Mouse (Mus musculus): Measurements from ENCODE around the gene Adh1. TPM values are rescaled to one million over a fixed set of nuclear protein-coding genes. Genes with fewer than 3 reads are reported as not detected.

The Adh1 gene
- polyA plus RNA-seq, 1 experiment = 0.11 TPM

DNA sequence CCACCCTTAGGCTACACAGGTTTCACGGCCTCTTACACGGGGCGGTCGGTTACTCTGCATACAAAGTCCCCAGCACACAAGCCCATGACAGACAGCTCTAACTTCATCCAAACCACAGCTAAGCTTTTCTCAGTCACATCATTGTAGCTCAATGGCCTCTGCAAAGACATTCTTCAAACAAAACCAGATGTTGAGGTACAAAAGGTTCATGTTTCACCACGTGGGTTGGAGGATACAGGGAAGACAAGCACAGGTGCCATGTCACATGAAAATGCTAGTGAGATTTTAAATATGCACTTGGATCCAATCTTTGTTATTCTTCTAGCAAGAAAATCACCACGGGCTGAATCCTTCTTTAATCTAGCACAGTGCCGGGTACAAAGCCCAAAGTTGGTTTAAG is 35.5 kb upstream of the Adh1 start:
- H3K4me3 ChIP-seq (replicated peaks) = no peak overlapping the region
- no peak for TF ChIP-seq GATA1 (IDR thresholded peaks at IDR 0.05; ENCODE audit: borderline replicate concordance, low read length)
- no peak for TF ChIP-seq FLI1 (IDR thresholded peaks at IDR 0.05; ENCODE audit: low read length)
- peaks cover 14% of the 10 kb centered on the region for H3K27me3 ChIP-seq (replicated peaks)
- H3K9me3 ChIP-seq = no peaks in the 10 kb centered on the region
- H3K36me3 ChIP-seq (replicated peaks; ENCODE audit: low read length) = no peaks in the 10 kb centered on the region
- no peaks in the 10 kb centered on the region; the same call in 1 of the 2 replicates for H3K4me1 ChIP-seq

DNA sequence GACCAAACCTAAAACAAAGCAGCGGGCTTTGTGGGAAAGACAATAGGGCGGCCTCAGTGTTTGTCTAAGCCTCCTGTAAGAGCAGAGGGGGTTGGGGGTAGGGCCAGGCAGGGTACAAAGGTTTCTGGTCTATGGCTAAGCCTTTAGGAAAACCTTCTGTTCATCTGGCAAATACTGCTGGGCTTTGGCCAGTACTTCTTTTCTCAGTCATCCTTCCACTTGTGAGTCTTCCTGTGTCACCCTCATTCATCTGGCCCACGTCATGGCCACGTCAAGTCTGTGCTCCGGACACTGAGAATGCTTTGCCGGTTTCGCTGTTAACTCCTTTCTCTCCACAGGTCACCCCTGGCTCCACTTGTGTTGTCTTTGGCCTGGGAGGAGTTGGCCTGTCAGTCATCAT is 34.9 kb upstream of the Adh1 start:
- TF ChIP-seq FLI1 (IDR thresholded peaks at IDR 0.05; ENCODE audit: low read length) (no peak), GATA1 (IDR thresholded peaks at IDR 0.05; ENCODE audit: borderline replicate concordance, low read length) (no peak)
- Histone ChIP-seq H3K4me1 (peaks cover 3% of the 10 kb centered on the region), H3K27me3 (replicated peaks) (peaks cover 14% of the 10 kb centered on the region), H3K4me3 (replicated peaks) (no peak overlapping the region), H3K36me3 (replicated peaks; ENCODE audit: low read length) (no peaks in the 10 kb centered on the region), H3K9me3 (no peaks in the 10 kb centered on the region)

DNA sequence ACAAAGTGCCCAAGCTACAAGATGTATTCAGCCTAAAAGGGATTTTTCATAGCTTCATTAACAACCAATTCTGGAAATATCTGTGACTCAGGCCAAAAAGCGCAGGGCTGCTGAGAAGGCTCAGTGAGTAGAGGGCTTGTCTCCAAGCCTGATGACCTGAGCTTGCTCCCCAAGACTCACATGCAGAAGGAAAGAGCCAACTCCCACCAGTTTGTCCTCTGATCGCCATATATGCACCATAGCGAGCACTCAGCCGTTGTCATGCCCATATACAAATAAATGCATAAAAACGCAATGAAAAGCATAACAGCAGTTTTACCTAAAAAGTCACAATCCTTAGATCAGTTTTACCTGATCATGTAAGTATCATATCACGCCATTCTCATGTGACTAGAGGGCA is 34.3 kb upstream of the Adh1 start:
- Histone ChIP-seq H3K4me3 (replicated peaks) (no peak overlapping the region), H3K36me3 (replicated peaks; ENCODE audit: low read length) (no peaks in the 10 kb centered on the region), H3K9me3 (no peaks in the 10 kb centered on the region), H3K4me1 (peaks cover 3% of the 10 kb centered on the region), H3K27me3 (replicated peaks) (peaks cover 12% of the 10 kb centered on the region)
- no peak for TF ChIP-seq GATA1 (IDR thresholded peaks at IDR 0.05; ENCODE audit: borderline replicate concordance, low read length)
- TF ChIP-seq FLI1 (IDR thresholded peaks at IDR 0.05; ENCODE audit: low read length) = no peak

DNA sequence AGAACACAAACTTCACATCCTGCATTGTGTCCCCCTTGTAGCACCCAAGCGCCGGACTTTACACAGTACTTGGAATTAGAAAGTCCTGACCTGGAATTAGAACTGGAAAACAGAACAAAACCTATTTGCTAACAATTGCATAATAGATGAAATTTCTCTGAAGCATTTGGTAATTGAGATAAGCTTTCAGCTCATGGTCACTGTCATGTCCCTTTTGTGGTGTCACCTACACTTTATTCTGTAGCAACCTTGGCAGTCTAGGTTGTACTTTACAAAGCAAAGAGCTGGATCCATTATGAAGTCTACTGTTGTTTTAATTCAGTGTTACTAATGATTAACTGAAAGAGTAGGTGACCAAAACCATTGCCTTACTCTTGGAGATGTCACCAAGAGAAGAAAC is 33.7 kb upstream of the Adh1 start:
- Histone ChIP-seq H3K27me3 (replicated peaks) (peaks cover 12% of the 10 kb centered on the region), H3K4me3 (replicated peaks) (no peak overlapping the region), H3K9me3 (no peaks in the 10 kb centered on the region), H3K4me1 (peaks cover 3% of the 10 kb centered on the region), H3K36me3 (replicated peaks; ENCODE audit: low read length) (no peaks in the 10 kb centered on the region)
- TF ChIP-seq GATA1 (IDR thresholded peaks at IDR 0.05; ENCODE audit: borderline replicate concordance, low read length) (no peak), FLI1 (IDR thresholded peaks at IDR 0.05; ENCODE audit: low read length) (no peak)

DNA sequence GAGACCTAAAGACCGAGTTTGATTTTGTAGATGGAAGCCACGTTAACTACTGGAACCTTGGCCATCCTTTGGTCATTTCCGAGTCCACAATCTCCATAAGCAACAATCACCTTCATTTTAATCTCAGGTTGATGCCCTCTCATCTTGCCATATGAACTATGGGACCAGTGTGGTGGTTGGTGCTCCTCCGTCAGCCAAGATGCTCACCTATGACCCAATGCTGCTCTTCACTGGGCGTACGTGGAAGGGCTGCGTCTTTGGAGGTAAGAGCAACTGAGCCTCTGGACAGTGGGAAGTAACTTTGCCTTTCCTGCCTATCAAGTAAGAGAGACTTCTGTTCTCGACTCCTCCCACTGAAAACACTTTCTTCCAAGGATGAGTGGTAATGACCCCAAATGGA is 33.0 kb upstream of the Adh1 start:
- H3K4me3 ChIP-seq (replicated peaks) = no peak overlapping the region
- TF ChIP-seq FLI1 (IDR thresholded peaks at IDR 0.05; ENCODE audit: low read length) = no peak
- TF ChIP-seq GATA1 (IDR thresholded peaks at IDR 0.05; ENCODE audit: borderline replicate concordance, low read length) = no peak
- H3K36me3 ChIP-seq (replicated peaks; ENCODE audit: low read length) = no peaks in the 10 kb centered on the region
- peaks cover 12% of the 10 kb centered on the region for H3K27me3 ChIP-seq (replicated peaks)
- peaks cover 3% of the 10 kb centered on the region for H3K4me1 ChIP-seq
- no peaks in the 10 kb centered on the region for H3K9me3 ChIP-seq

DNA sequence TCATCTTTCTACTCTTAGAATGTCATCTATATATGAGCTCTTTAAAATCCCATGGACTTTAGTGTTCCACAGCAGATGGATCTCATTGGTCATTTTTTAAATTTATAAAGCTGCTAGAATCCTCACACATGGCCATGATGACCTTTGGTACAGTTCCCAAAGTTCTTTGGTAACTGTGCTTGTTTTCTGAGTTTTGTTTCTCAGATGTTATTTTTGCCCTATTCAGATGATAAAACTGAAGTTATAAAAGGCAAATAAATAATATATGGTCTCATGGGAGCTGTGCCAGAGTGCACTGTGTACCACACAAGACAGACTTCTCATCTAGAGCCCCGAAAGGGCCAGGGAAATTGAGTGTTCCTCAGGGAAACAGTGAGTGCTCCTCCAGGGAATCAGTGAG is 31.3 kb upstream of the Adh1 start:
- Histone ChIP-seq H3K4me1 (peaks cover 3% of the 10 kb centered on the region), H3K9me3 (no peaks in the 10 kb centered on the region), H3K36me3 (replicated peaks; ENCODE audit: low read length) (no peaks in the 10 kb centered on the region), H3K4me3 (replicated peaks) (no peak overlapping the region), H3K27me3 (replicated peaks) (peaks cover 10% of the 10 kb centered on the region)
- TF ChIP-seq GATA1 (IDR thresholded peaks at IDR 0.05; ENCODE audit: borderline replicate concordance, low read length) (no peak), FLI1 (IDR thresholded peaks at IDR 0.05; ENCODE audit: low read length) (no peak)

DNA sequence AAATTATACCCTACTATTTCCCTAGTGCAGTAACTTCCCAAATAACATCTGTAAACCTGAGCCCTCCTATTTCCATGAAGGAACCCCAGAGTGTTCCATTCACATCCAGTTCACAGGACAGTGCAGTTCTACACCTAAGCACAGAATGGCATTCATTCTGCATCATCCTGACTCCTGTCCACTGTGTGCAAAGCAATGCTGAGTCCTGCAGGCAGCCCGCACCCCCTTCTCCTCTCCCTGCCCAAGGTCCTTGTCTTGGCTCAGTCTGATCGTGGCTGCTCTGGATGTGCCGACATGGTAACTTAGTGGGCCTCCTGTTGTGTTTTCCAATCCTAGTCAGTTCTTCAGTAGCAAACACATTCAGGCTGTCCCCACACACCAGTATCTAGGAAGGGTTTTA is 30.5 kb upstream of the Adh1 start:
- Histone ChIP-seq H3K4me1 (peaks cover 3% of the 10 kb centered on the region), H3K36me3 (replicated peaks; ENCODE audit: low read length) (no peaks in the 10 kb centered on the region), H3K4me3 (replicated peaks) (no peak overlapping the region), H3K9me3 (no peaks in the 10 kb centered on the region), H3K27me3 (replicated peaks) (peaks cover 13% of the 10 kb centered on the region)
- TF ChIP-seq FLI1 (IDR thresholded peaks at IDR 0.05; ENCODE audit: low read length) (no peak), GATA1 (IDR thresholded peaks at IDR 0.05; ENCODE audit: borderline replicate concordance, low read length) (no peak)

DNA sequence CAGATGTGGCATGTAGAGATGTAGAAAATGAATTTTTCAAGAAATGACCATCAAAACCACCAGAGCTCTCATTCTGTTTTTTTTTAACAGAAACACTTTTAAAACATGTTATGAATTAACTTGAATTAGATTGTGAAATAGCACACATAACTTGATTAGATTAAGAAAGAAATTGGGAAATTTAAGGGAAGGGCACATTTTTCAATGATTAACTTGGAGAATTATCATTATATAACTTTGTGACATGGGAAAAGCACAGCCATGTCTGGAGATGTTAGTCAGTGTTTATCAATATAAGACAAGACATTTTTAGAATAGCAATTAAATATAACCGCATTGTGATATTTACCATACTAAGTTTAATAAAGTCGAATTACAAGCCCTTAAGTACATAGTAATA is 29.3 kb upstream of the Adh1 start:
- no peak for TF ChIP-seq GATA1 (IDR thresholded peaks at IDR 0.05; ENCODE audit: borderline replicate concordance, low read length)
- TF ChIP-seq FLI1 (IDR thresholded peaks at IDR 0.05; ENCODE audit: low read length) = no peak
- peaks cover 11% of the 10 kb centered on the region for H3K27me3 ChIP-seq (replicated peaks)

DNA sequence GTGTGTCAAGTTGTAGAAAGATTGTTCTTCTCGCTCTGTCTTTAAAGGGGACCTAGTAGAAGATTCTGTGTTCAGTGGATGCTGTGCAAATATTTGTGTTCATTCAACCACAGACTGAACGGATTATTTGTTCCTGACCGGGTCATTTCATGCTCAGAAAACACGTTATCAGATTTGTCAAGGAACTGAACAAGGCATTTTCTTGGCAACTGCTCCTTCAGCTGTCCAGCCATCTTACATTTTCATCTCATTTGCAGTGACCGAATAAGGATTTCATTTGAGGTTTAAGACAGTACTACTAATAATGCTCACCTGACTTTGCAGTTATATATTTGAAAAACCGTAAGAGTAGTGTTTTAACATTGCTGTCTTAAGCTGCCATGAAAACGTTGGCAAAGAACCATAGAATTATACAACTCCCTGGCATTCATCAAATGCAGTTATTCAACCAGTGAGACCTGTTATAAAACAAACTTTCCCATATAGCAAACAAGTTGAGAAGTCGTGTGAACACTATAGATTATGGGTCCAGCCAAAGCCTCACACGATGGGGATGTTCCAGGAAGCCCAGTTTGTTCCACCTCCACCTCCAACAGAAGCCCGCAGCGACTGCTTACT is 24.1 kb upstream of the Adh1 start:
- Histone ChIP-seq H3K36me3 (replicated peaks; ENCODE audit: low read length) (no peaks in the 10 kb centered on the region), H3K9me3 (no peaks in the 10 kb centered on the region), H3K4me3 (replicated peaks) (no peak overlapping the region), H3K4me1 (peaks cover 6% of the 10 kb centered on the region; the same call in 1 of the 2 replicates), H3K27me3 (replicated peaks) (peaks cover 4% of the 10 kb centered on the region)
- TF ChIP-seq GATA1 (IDR thresholded peaks at IDR 0.05; ENCODE audit: borderline replicate concordance, low read length) (no peak), FLI1 (IDR thresholded peaks at IDR 0.05; ENCODE audit: low read length) (no peak)

More for the DNA sequence above, 29.3 kb upstream of the Adh1 start:
- Histone ChIP-seq H3K4me1 (peaks cover 3% of the 10 kb centered on the region), H3K36me3 (replicated peaks; ENCODE audit: low read length) (no peaks in the 10 kb centered on the region), H3K9me3 (no peaks in the 10 kb centered on the region), H3K4me3 (replicated peaks) (no peak overlapping the region)

DNA sequence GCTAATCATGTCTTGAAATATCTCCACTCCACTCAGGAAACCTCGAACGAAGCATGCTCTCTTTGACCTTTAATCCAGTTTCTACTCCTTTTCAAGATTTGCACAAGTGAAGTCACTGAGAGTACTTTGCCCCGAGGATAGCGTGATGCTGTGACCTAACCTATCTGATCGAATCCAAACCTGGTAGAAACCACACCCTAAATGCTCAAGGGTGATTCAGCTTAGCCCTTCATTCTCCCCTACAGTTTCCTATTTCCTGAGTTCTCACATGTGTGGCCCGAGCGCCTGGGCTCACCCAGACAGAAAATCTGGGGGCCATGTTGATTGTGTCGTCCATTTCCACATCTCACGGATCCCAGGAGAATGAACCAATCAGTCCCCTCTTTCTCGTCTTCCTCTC is 22.7 kb upstream of the Adh1 start:
- H3K36me3 ChIP-seq (replicated peaks; ENCODE audit: low read length) = no peaks in the 10 kb centered on the region
- H3K4me1 ChIP-seq = peaks cover 6% of the 10 kb centered on the region; the same call in 1 of the 2 replicates
- H3K27me3 ChIP-seq (replicated peaks) = peaks cover 9% of the 10 kb centered on the region
- TF ChIP-seq GATA1 (IDR thresholded peaks at IDR 0.05; ENCODE audit: borderline replicate concordance, low read length) (no peak), FLI1 (IDR thresholded peaks at IDR 0.05; ENCODE audit: low read length) (no peak)
- H3K9me3 ChIP-seq = no peaks in the 10 kb centered on the region
- H3K4me3 ChIP-seq (replicated peaks) = no peak overlapping the region
